Mouse (Mus musculus) olfactory bulb, adult 2 months (tissue): ENCODE results near the gene Dusp8. TPM values are rescaled to one million over a fixed set of nuclear protein-coding genes. Genes with fewer than 3 reads are reported as not detected.
A peak's percentile ranks its signal among the peaks of the same experiment; 100 is the strongest.

ENCODE experiments used
- H3K27ac ChIP-seq: fragments of 200-500 bp; 2 replicates; pipeline ENCODE4 v1.5.1; 2012; ENCODE audit warnings: low read depth, low read length; ENCODE audit not compliant: insufficient read depth
- H3K4me1 ChIP-seq: fragments of 200-500 bp; 2 replicates; pipeline ENCODE4 v1.6.1; 2012; ENCODE audit warnings: low read length; ENCODE audit not compliant: control insufficient read depth, insufficient read depth
- H3K4me3 ChIP-seq: fragments of 200-500 bp; 2 replicates; pipeline ENCODE4 v1.5.1; 2012; ENCODE audit warnings: mild to moderate bottlenecking, low read depth, low read length, moderate library complexity; ENCODE audit not compliant: insufficient read depth
- CTCF ChIP-seq: fragments of 200-500 bp; IDR thresholded peaks from 2 replicates; pipeline ENCODE4 v1.5.1; 2012; ENCODE audit warnings: low read depth, mild to moderate bottlenecking, low read length, moderate library complexity; ENCODE audit not compliant: insufficient read depth
- POLR2A ChIP-seq: fragments of 200-500 bp; IDR thresholded peaks from 2 replicates; pipeline ENCODE4 v1.6.1; 2012; ENCODE audit warnings: mild to moderate bottlenecking, low read depth, low read length, moderate library complexity; ENCODE audit not compliant: insufficient read depth
- WGBS: fragments of 180-500 bp; shearing (Covaris S2); methylation state at CpG from one replicate; pipeline ENCODE4 v1.1.7; 2018; 5-methylcytosine and 5-hydroxymethylcytosine counted together
- polyA plus RNA-seq: library from polyadenylated mRNA; stranded (reverse); fragments of >200 nt; gene quantifications from 2 replicates; pipeline ENCODE4 v1.2.4, GENCODE M21; 2012; ENCODE audit warnings: low replicate concordance; ENCODE audit not compliant: missing spikeins, insufficient read depth, insufficient read length

The Dusp8 gene
- polyA plus RNA-seq, 1 experiment: not detected

DNA sequence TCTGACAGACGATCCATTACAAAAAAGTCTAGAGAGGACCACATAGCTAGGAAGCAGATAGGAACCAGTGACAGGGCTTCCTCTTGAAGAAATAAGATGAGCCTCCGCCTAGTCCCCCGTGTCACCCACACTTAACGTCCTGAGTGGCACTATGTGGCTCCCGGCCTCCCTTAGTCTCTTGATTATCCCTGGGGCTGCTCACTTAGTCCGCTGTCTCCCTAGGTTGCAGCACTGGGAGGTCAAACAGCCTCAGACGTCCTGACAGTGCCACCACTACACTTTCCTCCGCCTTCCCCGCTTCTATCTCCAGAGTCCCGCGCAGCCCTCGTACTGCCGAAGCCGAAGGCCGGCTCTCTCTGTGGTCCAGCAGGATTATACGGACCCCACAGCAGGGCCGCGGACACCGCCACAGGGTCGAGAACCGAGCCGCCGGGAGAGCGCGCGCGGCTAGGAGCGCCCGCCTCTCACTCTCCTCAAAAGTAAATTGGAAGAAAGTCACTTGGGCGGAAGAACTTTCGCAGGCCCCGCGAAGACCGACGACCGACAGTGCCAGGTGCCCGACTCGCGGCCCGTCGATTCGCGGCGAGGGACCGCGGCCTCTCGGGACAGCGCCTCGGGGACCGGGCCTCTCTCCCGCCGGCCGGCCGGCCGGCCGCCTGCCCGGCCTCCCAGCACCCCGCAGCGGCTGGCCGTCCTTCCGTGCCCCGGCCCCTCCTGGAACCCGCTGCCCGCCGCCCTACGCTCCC, 35.3 kb downstream of the Dusp8 start:
- TF ChIP-seq POLR2A: no peak
- TF ChIP-seq CTCF: no peak
- under 1% methylated on average over 65 of the region's 66 CpGs for WGBS
- H3K27ac ChIP-seq: no peak overlapping the region
- peak overlapping the region; percentile 67 for H3K4me3 ChIP-seq
- peaks cover 9% of the 10 kb centered on the region for H3K4me1 ChIP-seq

DNA sequence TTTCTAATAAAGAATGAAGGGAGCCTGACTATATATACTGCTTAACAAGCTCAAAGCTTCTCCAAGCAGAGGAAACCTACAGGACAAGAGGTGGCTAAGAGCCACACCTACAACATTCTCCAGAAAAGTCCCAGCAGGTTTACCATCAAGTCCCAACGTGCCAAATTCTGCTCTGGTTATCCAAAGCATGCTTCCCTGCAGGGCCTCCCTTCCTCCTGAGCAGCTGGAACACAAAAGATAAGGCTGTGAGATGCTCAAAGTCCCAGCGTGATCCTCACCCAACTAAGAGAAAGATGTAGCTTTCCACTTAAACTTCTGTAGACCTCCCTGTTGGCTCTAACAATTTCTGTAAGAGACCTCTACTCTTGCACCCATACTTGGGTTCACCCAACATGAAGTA, 36.6 kb downstream of the Dusp8 start:
- TF ChIP-seq CTCF (no peak), POLR2A (no peak)
- H3K27ac ChIP-seq: no peak overlapping the region
- peaks cover 9% of the 10 kb centered on the region for H3K4me1 ChIP-seq
- no peak overlapping the region for H3K4me3 ChIP-seq
- 63% methylated on average over 2 of the region's 2 CpGs for WGBS

DNA sequence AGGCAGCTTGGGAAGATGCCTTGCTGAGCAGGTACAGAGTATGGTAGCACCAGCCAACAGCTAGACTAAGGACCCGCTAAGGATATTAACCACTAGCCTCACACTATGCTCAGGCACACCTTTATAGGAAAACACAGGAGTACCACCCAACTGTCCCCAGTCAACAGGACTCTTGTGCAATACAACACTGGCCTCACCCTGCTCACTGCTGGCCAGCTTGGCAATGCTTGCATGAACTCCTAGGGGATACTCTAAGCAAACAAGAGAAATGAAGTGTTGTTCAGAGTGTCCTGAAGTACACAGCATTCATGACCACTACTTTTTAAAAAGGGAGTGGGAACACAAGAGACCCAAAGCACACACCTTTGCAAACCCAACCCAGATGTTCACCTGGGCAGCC, 38.5 kb downstream of the Dusp8 start:
- Histone ChIP-seq H3K4me3 (no peak overlapping the region), H3K4me1 (peaks cover 9% of the 10 kb centered on the region), H3K27ac (no peak overlapping the region)
- no peak for TF ChIP-seq POLR2A
- TF ChIP-seq CTCF: no peak
- 91% methylated on average over 1 of the region's 1 CpGs for WGBS

DNA sequence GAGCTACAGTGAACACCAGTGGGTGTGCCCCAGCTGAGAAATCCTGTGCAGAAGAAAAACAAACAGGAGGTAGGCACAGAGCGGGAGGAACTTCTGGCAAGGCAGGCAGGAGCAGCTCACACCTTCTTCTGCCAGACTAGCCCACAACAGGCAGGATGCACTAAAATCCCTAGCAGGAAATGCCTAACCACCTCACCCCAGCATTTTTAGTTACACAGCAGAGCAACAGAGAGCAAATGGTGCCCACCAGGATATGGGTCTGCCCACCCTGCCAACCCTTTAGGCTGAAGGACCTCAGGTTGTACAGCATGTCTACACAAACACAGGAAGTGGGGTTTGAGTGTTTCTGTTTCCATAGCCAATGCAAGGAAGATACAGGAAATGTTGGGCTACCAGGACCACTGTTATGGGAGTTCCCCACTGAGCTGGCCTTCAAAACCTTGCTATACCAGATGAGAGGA, 39.0 kb downstream of the Dusp8 start:
- 97% methylated on average over 1 of the region's 1 CpGs for WGBS

DNA sequence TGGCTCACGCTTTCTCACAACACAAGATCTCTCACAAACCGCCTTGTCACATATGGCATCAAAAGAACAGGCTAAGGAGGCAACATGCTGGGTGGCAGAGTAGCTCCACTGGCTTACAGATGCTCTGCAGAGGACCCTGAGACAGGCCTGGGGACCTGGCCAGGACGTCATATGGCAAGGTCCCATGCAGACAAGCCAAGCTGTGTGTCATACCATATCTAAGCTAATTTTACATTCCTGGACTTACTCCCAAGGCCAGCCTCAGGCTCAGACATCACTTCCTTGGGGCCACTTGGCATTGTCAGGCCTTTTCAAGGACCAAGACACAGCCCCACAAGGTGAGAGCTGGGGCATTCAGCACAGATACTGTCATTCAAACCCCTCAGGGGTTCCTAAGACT, 40.2 kb downstream of the Dusp8 start:
- H3K4me3 ChIP-seq: no peak overlapping the region
- no peak for TF ChIP-seq CTCF
- no peak for TF ChIP-seq POLR2A
- no peak overlapping the region for H3K27ac ChIP-seq
- 95% methylated on average over 3 of the region's 3 CpGs for WGBS
- peaks cover 4% of the 10 kb centered on the region; the same call in 1 of the 2 replicates for H3K4me1 ChIP-seq

More for the DNA sequence above, 39.0 kb downstream of the Dusp8 start:
- Histone ChIP-seq H3K27ac (no peak overlapping the region), H3K4me1 (peaks cover 9% of the 10 kb centered on the region), H3K4me3 (no peak overlapping the region)
- TF ChIP-seq POLR2A (no peak), CTCF (no peak)

DNA sequence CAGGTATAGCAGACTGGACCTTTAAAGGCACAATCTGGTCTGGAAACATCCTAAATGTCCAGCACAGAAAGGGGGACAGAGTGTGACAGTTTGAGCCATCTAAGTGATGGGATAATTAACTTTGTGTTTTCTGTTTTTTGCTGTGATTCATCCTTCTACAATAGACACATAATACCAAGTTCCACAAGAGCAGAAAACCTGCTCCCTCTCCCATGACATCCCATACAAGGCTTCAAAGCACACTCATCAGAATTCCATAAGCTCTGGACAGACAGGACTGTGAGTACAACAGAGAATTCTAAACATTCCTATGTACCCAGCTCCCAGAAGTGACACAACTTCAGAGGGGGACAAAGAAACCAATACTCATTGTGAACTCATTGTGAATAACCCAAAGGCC, 45.1 kb downstream of the Dusp8 start:
- Histone ChIP-seq H3K4me1 (no peaks in the 10 kb centered on the region), H3K4me3 (no peak overlapping the region), H3K27ac (no peak overlapping the region)
- TF ChIP-seq CTCF (no peak), POLR2A (no peak)

DNA sequence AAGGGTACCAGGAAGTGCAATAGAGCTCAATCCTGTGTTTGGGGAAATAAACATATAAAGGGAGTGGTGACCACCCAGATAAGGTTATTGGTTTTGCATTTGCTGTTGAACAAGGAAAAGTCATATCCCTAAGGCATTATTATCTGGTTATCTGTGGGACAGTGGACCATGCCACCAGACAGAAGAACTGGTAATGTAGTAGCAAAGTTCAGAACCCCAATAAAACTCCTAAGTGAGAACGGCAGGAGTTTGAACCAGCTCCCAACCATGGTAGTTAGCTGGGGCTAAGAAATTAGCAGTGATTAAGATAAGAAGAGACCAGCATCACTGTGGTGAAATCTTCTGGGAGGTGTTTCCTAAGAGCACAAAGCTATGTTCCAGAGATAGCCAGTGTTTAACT, 49.7 kb downstream of the Dusp8 start:
- TF ChIP-seq POLR2A: no peak
- TF ChIP-seq CTCF: no peak
- no peaks in the 10 kb centered on the region for H3K4me1 ChIP-seq
- no peak overlapping the region for H3K27ac ChIP-seq
- 98% methylated on average over 1 of the region's 1 CpGs for WGBS
- H3K4me3 ChIP-seq: no peak overlapping the region

DNA sequence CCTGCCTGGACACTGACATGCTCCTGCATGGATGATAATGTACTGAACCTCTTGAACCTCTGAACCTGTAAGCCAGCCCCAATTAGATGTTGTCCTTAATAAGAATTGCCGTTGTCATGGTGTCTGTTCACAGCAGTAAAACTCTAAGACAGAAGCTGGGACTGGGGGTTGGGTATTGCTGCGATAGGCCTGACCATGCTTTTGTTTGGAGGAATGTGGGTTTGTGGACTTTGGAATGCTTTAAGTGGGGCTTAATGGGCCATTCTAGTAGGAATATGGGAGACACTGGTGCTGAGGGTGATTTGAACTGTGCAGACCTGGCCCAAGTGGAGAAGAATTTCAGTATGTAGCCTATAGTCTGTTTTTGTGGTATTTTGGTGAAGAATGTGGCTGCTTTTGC, 50.3 kb downstream of the Dusp8 start:
- 72% methylated on average over 2 of the region's 2 CpGs for WGBS
- Histone ChIP-seq H3K4me1 (no peaks in the 10 kb centered on the region), H3K4me3 (no peak overlapping the region), H3K27ac (no peak overlapping the region)
- TF ChIP-seq CTCF (no peak), POLR2A (no peak)

DNA sequence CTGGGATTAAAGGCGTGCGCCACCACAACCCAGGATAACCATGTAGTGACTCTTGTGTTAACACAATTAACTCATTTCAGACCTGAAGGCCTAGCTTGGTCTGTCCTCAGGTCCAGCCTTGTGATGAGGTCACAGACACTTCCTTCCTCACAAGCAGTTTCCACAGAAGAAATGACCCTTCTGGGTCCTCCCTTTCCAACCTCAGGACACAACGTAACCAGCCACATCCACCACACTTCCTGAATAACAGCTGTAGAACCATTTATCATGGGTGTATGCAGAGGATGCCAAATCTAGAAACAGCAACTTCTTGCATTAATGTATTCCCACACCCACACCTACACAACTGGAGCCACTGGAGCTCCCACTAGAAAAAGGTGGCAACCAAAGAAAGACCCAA, 54.9 kb downstream of the Dusp8 start:
- no peak for TF ChIP-seq CTCF
- no peak for TF ChIP-seq POLR2A
- WGBS: 98% methylated on average over 3 of the region's 3 CpGs
- Histone ChIP-seq H3K4me3 (no peak overlapping the region), H3K4me1 (no peaks in the 10 kb centered on the region), H3K27ac (no peak overlapping the region)
